Mouse (Mus musculus): ENCODE data around the gene Dtx4. TPM values are rescaled to one million over a fixed set of nuclear protein-coding genes. Genes with fewer than 3 reads are reported as not detected.

Dtx4 gene
- polyA plus RNA-seq, 1 experiment from 2014 or later = 5.6 TPM

GRCm38 (mm10) chr19:12539975-12540374, 38.7 kb upstream of the Dtx4 start:
- Histone ChIP-seq H3K27me3 (ENCODE audit: insufficient read depth, low read length) (no peaks in the 10 kb centered on the region), H3K4me3 (replicated peaks; ENCODE audit: low read depth, low read length) (no peak overlapping the region), H3K9ac (ENCODE audit: low read depth, low read length) (no peak overlapping the region), H3K36me3 (ENCODE audit: insufficient read depth, low read length) (no peaks in the 10 kb centered on the region), H3K4me2 (ENCODE audit: low read length) (no peak overlapping the region), H3K27ac (no peak overlapping the region), H3K9me3 (replicated peaks; ENCODE audit: low read length) (no peaks in the 10 kb centered on the region), H3K4me1 (replicated peaks; ENCODE audit: insufficient read depth, low read length) (no peaks in the 10 kb centered on the region)
- no peak for ATAC-seq (replicated peaks; ENCODE audit: low FRiP score, low read depth)
- no peak for TF ChIP-seq CTCF (IDR thresholded peaks at IDR 0.05; ENCODE audit: low read depth)
- 83% methylated on average over 1 of the region's 1 CpGs for WGBS
- DNase-seq (ENCODE audit: low spot score) = no peak

DNA sequence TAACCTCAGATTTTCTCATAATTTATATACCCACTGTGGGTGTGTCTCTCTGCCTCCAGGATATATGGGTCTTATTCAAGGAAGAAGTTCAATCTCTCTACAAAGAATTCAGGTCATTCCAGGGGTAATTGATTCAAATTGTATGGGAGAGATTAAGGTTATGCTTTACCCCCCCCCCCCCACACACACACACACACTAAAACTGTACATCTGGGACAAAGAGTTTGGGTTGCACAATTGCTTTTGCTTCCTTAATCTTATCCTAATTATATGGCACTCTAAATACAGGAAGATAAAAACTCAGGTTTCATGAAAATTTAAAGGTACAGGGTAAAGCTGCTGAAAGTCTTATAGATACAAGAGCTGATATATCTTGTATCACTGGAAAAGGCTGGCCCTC, 35.9 kb upstream of the Dtx4 start:
- H3K9ac ChIP-seq (ENCODE audit: low read depth, low read length) = no peak overlapping the region
- no peak for TF ChIP-seq CTCF (IDR thresholded peaks at IDR 0.05; ENCODE audit: low read depth)
- no peaks in the 10 kb centered on the region for H3K4me1 ChIP-seq (replicated peaks; ENCODE audit: insufficient read depth, low read length)

DNA sequence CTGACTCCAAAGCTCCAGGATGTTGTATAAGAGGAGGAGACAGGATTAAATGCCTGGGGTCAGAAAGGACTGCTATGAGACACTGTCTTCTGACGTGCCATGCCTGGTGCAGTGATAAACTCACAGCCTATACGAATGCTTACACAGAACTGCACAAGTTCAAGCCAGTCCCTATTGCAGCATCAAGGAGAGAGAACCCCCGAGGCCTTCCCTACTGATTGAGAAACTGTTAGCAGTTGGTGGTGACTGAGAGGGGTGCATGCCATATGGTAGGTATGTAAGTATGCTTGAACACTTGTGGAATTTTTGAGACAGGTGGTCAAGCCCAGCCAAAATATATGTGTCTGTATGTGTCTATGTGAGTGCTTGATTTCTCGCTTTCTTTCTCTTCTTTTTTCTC, 22.1 kb upstream of the Dtx4 start:
- DNase-seq (ENCODE audit: low spot score) (no peak), ATAC-seq (replicated peaks; ENCODE audit: low FRiP score, low read depth) (no peak; the same call in 1 of the 2 replicates)
- no peaks in the 10 kb centered on the region for H3K36me3 ChIP-seq (ENCODE audit: insufficient read depth, low read length)
- no peak overlapping the region for H3K4me2 ChIP-seq (ENCODE audit: low read length)
- H3K27me3 ChIP-seq (ENCODE audit: insufficient read depth, low read length) = no peaks in the 10 kb centered on the region
- H3K9me3 ChIP-seq (replicated peaks; ENCODE audit: low read length) = no peaks in the 10 kb centered on the region
- no peaks in the 10 kb centered on the region for H3K4me1 ChIP-seq (replicated peaks; ENCODE audit: insufficient read depth, low read length)
- H3K9ac ChIP-seq (ENCODE audit: low read depth, low read length) = no peak overlapping the region
- whole genome bisulfite sequencing = 36% methylated on average over 4 of the region's 4 CpGs
- H3K27ac ChIP-seq = no peak overlapping the region
- H3K4me3 ChIP-seq (replicated peaks; ENCODE audit: low read depth, low read length) = no peak overlapping the region
- no peak for TF ChIP-seq CTCF (IDR thresholded peaks at IDR 0.05; ENCODE audit: low read depth)

More for the DNA sequence above, 35.9 kb upstream of the Dtx4 start:
- Histone ChIP-seq H3K4me2 (ENCODE audit: low read length) (no peak overlapping the region), H3K27ac (no peak overlapping the region), H3K27me3 (ENCODE audit: insufficient read depth, low read length) (no peaks in the 10 kb centered on the region), H3K36me3 (ENCODE audit: insufficient read depth, low read length) (no peaks in the 10 kb centered on the region), H3K9me3 (replicated peaks; ENCODE audit: low read length) (no peaks in the 10 kb centered on the region), H3K4me3 (replicated peaks; ENCODE audit: low read depth, low read length) (no peak overlapping the region)
- ATAC-seq (replicated peaks; ENCODE audit: low FRiP score, low read depth) (no peak), DNase-seq (ENCODE audit: low spot score) (no peak)

- no peak overlapping the region for H3K27ac ChIP-seq
- peak overlapping the region; percentile 85; the same call in 1 of the 2 replicates for H3K4me2 ChIP-seq (ENCODE audit: low read length)
- no peaks in the 10 kb centered on the region for H3K9me3 ChIP-seq (replicated peaks; ENCODE audit: low read length)
- no peaks in the 10 kb centered on the region for H3K36me3 ChIP-seq (ENCODE audit: insufficient read depth, low read length)
- DNase-seq (ENCODE audit: low spot score) (no peak), ATAC-seq (replicated peaks; ENCODE audit: low FRiP score, low read depth) (no peak)
- H3K4me3 ChIP-seq (replicated peaks; ENCODE audit: low read depth, low read length) = peak overlapping the region; percentile 44; the same call in 1 of the 2 replicates
- H3K4me1 ChIP-seq (replicated peaks; ENCODE audit: insufficient read depth, low read length) = 0 out of 2 replicates have a peak, but pooled peaks cover 3% of the 10 kb centered on the region
- TF ChIP-seq CTCF (IDR thresholded peaks at IDR 0.05; ENCODE audit: low read depth) = no peak
- H3K9ac ChIP-seq (ENCODE audit: low read depth, low read length) = no peak overlapping the region
- H3K27me3 ChIP-seq (ENCODE audit: insufficient read depth, low read length) = no peaks in the 10 kb centered on the region
These were observed 17.3 kb upstream of the Dtx4 start for GRCm38 (mm10) chr19:12518541-12518890.

GRCm38 (mm10) chr19:12517671-12518540, 16.7 kb upstream of the Dtx4 start:
- H3K4me2 ChIP-seq (ENCODE audit: low read length) = peak overlapping the region; percentile 85
- TF ChIP-seq CTCF (IDR thresholded peaks at IDR 0.05; ENCODE audit: low read depth) = peak; percentile 78
- H3K4me3 ChIP-seq (replicated peaks; ENCODE audit: low read depth, low read length) = peak overlapping the region; percentile 44
- peak overlapping the region; percentile 62 for H3K9ac ChIP-seq (ENCODE audit: low read depth, low read length)
- no peaks in the 10 kb centered on the region for H3K9me3 ChIP-seq (replicated peaks; ENCODE audit: low read length)
- 2% methylated on average over 16 of the region's 16 CpGs for WGBS
- no peak overlapping the region for H3K27ac ChIP-seq
- 0 out of 2 replicates have a peak, but pooled peaks cover 3% of the 10 kb centered on the region for H3K4me1 ChIP-seq (replicated peaks; ENCODE audit: insufficient read depth, low read length)
- H3K27me3 ChIP-seq (ENCODE audit: insufficient read depth, low read length) = no peaks in the 10 kb centered on the region
- H3K36me3 ChIP-seq (ENCODE audit: insufficient read depth, low read length) = no peaks in the 10 kb centered on the region
- ATAC-seq (replicated peaks; ENCODE audit: low FRiP score, low read depth) = peak; percentile 76
- DNase-seq (ENCODE audit: low spot score) = peak; percentile 89

GRCm38 (mm10) chr19:12514621-12515020, 13.4 kb upstream of the Dtx4 start:
- no peaks in the 10 kb centered on the region for H3K27me3 ChIP-seq (ENCODE audit: insufficient read depth, low read length)
- ATAC-seq (replicated peaks; ENCODE audit: low FRiP score, low read depth) (no peak), DNase-seq (ENCODE audit: low spot score) (no peak)
- no peak overlapping the region for H3K4me2 ChIP-seq (ENCODE audit: low read length)
- H3K9ac ChIP-seq (ENCODE audit: low read depth, low read length) = no peak overlapping the region
- H3K4me3 ChIP-seq (replicated peaks; ENCODE audit: low read depth, low read length) = no peak overlapping the region
- H3K36me3 ChIP-seq (ENCODE audit: insufficient read depth, low read length) = no peaks in the 10 kb centered on the region
- H3K27ac ChIP-seq = no peak overlapping the region
- 0 out of 2 replicates have a peak, but pooled peaks cover 3% of the 10 kb centered on the region for H3K4me1 ChIP-seq (replicated peaks; ENCODE audit: insufficient read depth, low read length)
- no peaks in the 10 kb centered on the region for H3K9me3 ChIP-seq (replicated peaks; ENCODE audit: low read length)
- TF ChIP-seq CTCF (IDR thresholded peaks at IDR 0.05; ENCODE audit: low read depth) = no peak

Measured in kidney, postnatal 0 days (tissue).